Mouse (Mus musculus): ENCODE results near the gene Nfe2l3.

Gene Nfe2l3

GRCm38 (mm10) chr6:51442191-51442835, 9.8 kb downstream of the Nfe2l3 start:
- no peak for DNase-seq (ENCODE audit: low read depth)

- no peak for DNase-seq (ENCODE audit: low read depth)
Observed at GRCm38 (mm10) chr6:51452927-51453503, 20.5 kb downstream of the Nfe2l3 start.

GRCm38 (mm10) chr6:51454949-51455348, 22.5 kb downstream of the Nfe2l3 start:
- no peak for DNase-seq (ENCODE audit: low read depth)

GRCm38 (mm10) chr6:51456198-51456597, 23.7 kb downstream of the Nfe2l3 start:
- DNase-seq (ENCODE audit: low read depth) = no peak

GRCm38 (mm10) chr6:51457283-51457682, 24.8 kb downstream of the Nfe2l3 start:
- DNase-seq (ENCODE audit: low read depth) = no peak

- DNase-seq (ENCODE audit: low read depth) = no peak
Observed at GRCm38 (mm10) chr6:51457770-51458387, 25.4 kb downstream of the Nfe2l3 start.

- peak; percentile 56 for DNase-seq (ENCODE audit: low read depth)
Observed at GRCm38 (mm10) chr6:51458925-51459312, 26.4 kb downstream of the Nfe2l3 start.

- peak; percentile 58 for DNase-seq (ENCODE audit: low read depth)
Observed at GRCm38 (mm10) chr6:51459313-51460020, 27.0 kb downstream of the Nfe2l3 start.

GRCm38 (mm10) chr6:51460021-51460360, 27.5 kb downstream of the Nfe2l3 start:
- no peak for DNase-seq (ENCODE audit: low read depth)

GRCm38 (mm10) chr6:51460363-51460762, 27.9 kb downstream of the Nfe2l3 start:
- no peak for DNase-seq (ENCODE audit: low read depth)

GRCm38 (mm10) chr6:51467649-51468048, 35.2 kb downstream of the Nfe2l3 start:
- peak; percentile 70 for DNase-seq (ENCODE audit: low read depth)

- peak; percentile 94 for DNase-seq (ENCODE audit: low read depth)
Observed at GRCm38 (mm10) chr6:51468891-51469561, 36.6 kb downstream of the Nfe2l3 start.

- peak; percentile 100 for DNase-seq (ENCODE audit: low read depth)
Observed at GRCm38 (mm10) chr6:51469715-51470310, 37.3 kb downstream of the Nfe2l3 start, which contains the start of gene Hnrnpa2b1. Hnrnpa2b1 (minus strand) TSS chr6:51469894.

GRCm38 (mm10) chr6:51470311-51471178, 38.1 kb downstream of the Nfe2l3 start, which contains the start of gene Cbx3:
Cbx3 (plus strand) TSS chr6:51470360.
- DNase-seq (ENCODE audit: low read depth) = peak; percentile 96

- DNase-seq (ENCODE audit: low read depth) = no peak
Observed at GRCm38 (mm10) chr6:51471179-51471505, 38.7 kb downstream of the Nfe2l3 start.

- peak; percentile 54 for DNase-seq (ENCODE audit: low read depth)
Observed at GRCm38 (mm10) chr6:51471782-51472181, 39.3 kb downstream of the Nfe2l3 start.

GRCm38 (mm10) chr6:51472213-51472612, 39.7 kb downstream of the Nfe2l3 start:
- DNase-seq (ENCODE audit: low read depth) = peak; percentile 39

- no peak for DNase-seq (ENCODE audit: low read depth)
Observed at GRCm38 (mm10) chr6:51479136-51479731, 46.8 kb downstream of the Nfe2l3 start.

- DNase-seq (ENCODE audit: low read depth) = no peak
Observed at GRCm38 (mm10) chr6:51481548-51481947, 49.1 kb downstream of the Nfe2l3 start.

GRCm38 (mm10) chr6:51483861-51484260, 51.4 kb downstream of the Nfe2l3 start:
- DNase-seq (ENCODE audit: low read depth) = no peak
